In the genomic region with DNA sequence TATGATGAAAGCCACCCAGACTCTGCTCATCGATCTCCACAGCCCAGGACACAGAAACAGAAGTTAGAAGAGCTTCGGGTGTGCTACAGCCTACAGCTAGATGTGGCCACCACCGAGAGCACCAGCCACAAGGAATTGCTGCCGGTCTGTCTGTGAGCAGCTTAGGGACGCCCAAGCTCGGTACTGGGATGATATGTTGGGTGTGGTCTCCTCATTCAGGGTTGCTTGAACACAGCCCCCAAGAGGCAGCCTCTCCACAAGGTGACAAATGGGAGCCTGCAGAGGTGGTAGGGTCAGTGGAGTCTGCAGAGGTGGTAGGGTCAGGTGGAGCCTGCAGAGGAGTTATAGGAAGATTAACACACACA, we compare ENCODE assay signal across 17 mouse cellular contexts. TPM values are rescaled to one million over a fixed set of nuclear protein-coding genes. Genes with fewer than 3 reads are reported as not detected.
DNase-seq lines count a peak whose midpoint lies in the region; ATAC-seq and TF ChIP-seq lines count a peak whose summit lies in the region.
"Had no signal": no experiment of that assay in that cellular context is flagged by ENCODE, and none has a peak within 500 bp of the region (broad histone marks: within the 10 kb centered on the region; RNA-seq: fewer than 3 reads in every experiment).

No protein-coding gene starts in this region.

- no peaks in the 10 kb centered on the region for H3K27me3 ChIP-seq in liver, embryonic 13.5 days
- H3K27me3 ChIP-seq in liver, postnatal 0 days (ENCODE audit: insufficient read depth, low read length), result no peaks in the 10 kb centered on the region
- H3K27me3 ChIP-seq: CH12.LX; embryonic facial prominence, embryonic 15.5 days; forebrain, embryonic 15.5 days; heart, embryonic 12.5 days; hindbrain, embryonic 15.5 days had no signal

- TF ChIP-seq EP300 in liver, postnatal 0 days (IDR thresholded peaks at IDR 0.05; ENCODE audit: low read depth), result no peak

- H3K9me3 ChIP-seq in liver, embryonic 13.5 days (replicated peaks), result no peaks in the 10 kb centered on the region
- H3K9me3 ChIP-seq in liver, postnatal 0 days (ENCODE audit: low read length), result no peaks in the 10 kb centered on the region
- H3K9me3 ChIP-seq: embryonic facial prominence, embryonic 15.5 days; forebrain, embryonic 15.5 days; heart, embryonic 12.5 days; hindbrain, embryonic 10.5 days; hindbrain, embryonic 15.5 days had no signal

- no peak for TF ChIP-seq POLR2A in bone marrow macrophage, adult 2 months (IDR thresholded peaks at IDR 0.05; ENCODE audit: borderline replicate concordance, low read depth, low read length)

- no peak overlapping the region for H3K4me3 ChIP-seq in bone marrow macrophage, adult 2 months (ENCODE audit: insufficient read depth, low read length)
- no peak overlapping the region for H3K4me3 ChIP-seq in liver, embryonic 13.5 days (replicated peaks)
- no peak overlapping the region for H3K4me3 ChIP-seq in liver, postnatal 0 days (ENCODE audit: low read depth, low read length)
- H3K4me3 ChIP-seq: embryonic facial prominence, embryonic 15.5 days; forebrain, embryonic 15.5 days; heart, embryonic 12.5 days; hindbrain, embryonic 10.5 days; hindbrain, embryonic 15.5 days had no signal

- intact Hi-C loops in left cerebral cortex, postnatal 4 days (cut with DNase I), result no loop called here

- H3K4me2 ChIP-seq in liver, embryonic 13.5 days, result peak overlapping the region; percentile 29
- no peak overlapping the region for H3K4me2 ChIP-seq in liver, postnatal 0 days (ENCODE audit: low read depth, low read length)
- H3K4me2 ChIP-seq: embryonic facial prominence, embryonic 15.5 days; forebrain, embryonic 15.5 days; heart, embryonic 12.5 days; hindbrain, embryonic 15.5 days had no signal

- DNase-seq in liver, embryonic 13.5 days, result no peak
- DNase-seq in liver, postnatal 0 days, result no peak
- no peak for DNase-seq in layer of hippocampus, adult 9-10 months (ENCODE audit: low spot score)
- DNase-seq in layer of hippocampus, postnatal 25 days (ENCODE audit: extremely low spot score in 1 of 2, low spot score in 1 of 2), result no peak
- DNase-seq in left cerebral cortex, postnatal 4 days, result no peak
- DNase-seq: adrenal gland, adult 2 months; adrenal gland, postnatal 25 days; embryo, embryonic 11 days; gastrocnemius, postnatal 10 days; heart, adult 18-20 months had no signal

- peak overlapping the region; percentile 20; the same call in 1 of the 2 replicates for H3K27ac ChIP-seq in bone marrow macrophage, adult 2 months (ENCODE audit: insufficient read depth, low read depth, low read length)
- H3K27ac ChIP-seq in liver, embryonic 13.5 days, result peak overlapping the region; percentile 59
- no peak overlapping the region for H3K27ac ChIP-seq in liver, postnatal 0 days (ENCODE audit: low read depth)
- H3K27ac ChIP-seq: embryonic facial prominence, embryonic 15.5 days; forebrain, embryonic 15.5 days; hindbrain, embryonic 10.5 days; hindbrain, embryonic 15.5 days had no signal

- peak; percentile 66 for ATAC-seq in liver, embryonic 13.5 days (ENCODE audit: low read depth)
- peak; percentile 24; the same call in 1 of the 2 replicates for ATAC-seq in liver, postnatal 0 days
- ATAC-seq: forebrain, embryonic 15.5 days had no signal

- H3K9ac ChIP-seq in liver, embryonic 13.5 days, result 0 out of 2 replicates have a peak overlapping the region, but pooled peaks have one; percentile 33
- H3K9ac ChIP-seq in liver, postnatal 0 days (replicated peaks), result no peak overlapping the region
- H3K9ac ChIP-seq: embryonic facial prominence, embryonic 15.5 days; forebrain, embryonic 15.5 days; heart, embryonic 12.5 days; hindbrain, embryonic 15.5 days had no signal

- peaks cover 20% of the 10 kb centered on the region for H3K4me1 ChIP-seq in bone marrow macrophage, adult 2 months (ENCODE audit: control insufficient read depth, insufficient read depth, low read length)
- peaks cover 30% of the 10 kb centered on the region for H3K4me1 ChIP-seq in liver, embryonic 13.5 days (replicated peaks)
- H3K4me1 ChIP-seq in liver, postnatal 0 days (ENCODE audit: insufficient read depth), result peaks cover 15% of the 10 kb centered on the region
- H3K4me1 ChIP-seq: embryonic facial prominence, embryonic 15.5 days; forebrain, embryonic 15.5 days; hindbrain, embryonic 10.5 days; hindbrain, embryonic 15.5 days had no signal

- no peak for TF ChIP-seq CTCF in bone marrow macrophage, adult 2 months (IDR thresholded peaks at IDR 0.05; ENCODE audit: low read depth, low read length)
- TF ChIP-seq CTCF in liver, postnatal 0 days (IDR thresholded peaks at IDR 0.05; ENCODE audit: low read depth), result no peak

- peaks cover 12% of the 10 kb centered on the region for H3K36me3 ChIP-seq in liver, embryonic 13.5 days
- peaks cover 10% of the 10 kb centered on the region for H3K36me3 ChIP-seq in liver, postnatal 0 days (replicated peaks; ENCODE audit: insufficient read depth, low read length)

- 29% methylated on average over 6 of the region's 6 CpGs for WGBS in liver, embryonic 13.5 days (ENCODE audit: insufficient replicate concordance)
- WGBS in liver, postnatal 0 days (ENCODE audit: insufficient replicate concordance), result 53% methylated on average over 6 of the region's 6 CpGs

RNA-seq across cellular contexts. Expression of a gene that starts 9.4 kb away (rescaled TPM):
- 224 and 232 TPM in 2 replicates for polyA plus RNA-seq in bone marrow macrophage, adult 2 months (2012; ENCODE audit: insufficient read depth, insufficient read length, missing spikeins)
- 86.8 and 94.9 TPM in 2 replicates for polyA plus RNA-seq in liver, embryonic 13.5 days (2015; fragmentation: Nextera tagmentation; extraction: Ambion mirVana)
- polyA plus RNA-seq in liver, postnatal 0 days (2015; fragmentation: Nextera tagmentation; extraction: Ambion mirVana), result 101 and 104 TPM in 2 replicates
- 100 to 1,000 TPM; 364 to 405 TPM for total RNA-seq in layer of hippocampus, postnatal 25 days (2021)
- 100 to 1,000 TPM; 443 to 507 TPM for total RNA-seq in left cerebral cortex, postnatal 4 days (2021)

RNA-seq across cellular contexts. Expression of a gene that starts 41.0 kb away (rescaled TPM):
- polyA plus RNA-seq in bone marrow macrophage, adult 2 months (2012; ENCODE audit: insufficient read depth, insufficient read length, missing spikeins), result 14.2 and 14.3 TPM in 2 replicates
- 7.3 and 7.7 TPM in 2 replicates for polyA plus RNA-seq in liver, embryonic 13.5 days (2015; fragmentation: Nextera tagmentation; extraction: Ambion mirVana)
- 37.0 and 44.4 TPM in 2 replicates for polyA plus RNA-seq in liver, postnatal 0 days (2015; fragmentation: Nextera tagmentation; extraction: Ambion mirVana)
- total RNA-seq in layer of hippocampus, postnatal 25 days (2021), result 10 to 100 TPM; 28.7 to 30.0 TPM
- total RNA-seq in left cerebral cortex, postnatal 4 days (2021), result 10 to 100 TPM; 19.3 to 21.5 TPM
